Mouse (Mus musculus) CD4-positive helper T cell, adult 2 months (primary cell): ENCODE measurements around the gene Rgma.

Experiments
- DNase-seq: peaks from one replicate; pipeline ENCODE4 v3.0.0-alpha.2; 2012; ENCODE audit warnings: low read depth, missing footprints, low spot score

Gene Rgma

DNA sequence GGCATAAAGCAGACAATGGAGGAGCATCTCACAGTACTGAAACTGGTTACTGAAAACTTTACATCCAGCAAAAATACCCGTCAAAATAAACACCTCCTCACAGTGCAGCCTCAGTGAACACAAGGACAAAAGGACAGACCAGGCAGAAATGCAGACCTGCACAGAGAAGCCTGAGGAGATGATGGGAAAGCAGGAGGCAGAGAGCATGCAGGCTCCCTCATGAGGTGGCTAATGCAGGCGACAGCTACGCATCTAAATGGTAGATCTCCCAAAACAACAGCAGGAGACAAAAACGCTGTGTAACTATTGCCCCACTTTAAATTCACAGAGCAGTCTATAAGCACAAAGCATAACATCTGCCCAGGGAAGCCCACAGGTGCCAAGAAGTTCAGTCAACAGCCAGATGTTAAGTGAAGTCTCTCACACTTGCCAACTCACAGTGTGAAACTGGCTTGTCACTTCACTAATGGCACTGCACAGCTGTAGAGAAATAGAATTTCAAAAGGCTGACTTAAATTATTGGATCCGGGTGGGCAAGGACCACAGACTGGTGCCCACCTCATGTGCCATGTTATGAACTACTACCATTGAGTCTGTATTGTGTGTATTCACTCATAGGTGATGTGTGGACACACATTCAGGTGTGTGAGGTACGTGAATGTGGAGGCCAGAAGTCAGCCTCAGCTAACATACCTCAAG, 58.5 kb downstream of the Rgma start:
- no peak for DNase-seq

DNA sequence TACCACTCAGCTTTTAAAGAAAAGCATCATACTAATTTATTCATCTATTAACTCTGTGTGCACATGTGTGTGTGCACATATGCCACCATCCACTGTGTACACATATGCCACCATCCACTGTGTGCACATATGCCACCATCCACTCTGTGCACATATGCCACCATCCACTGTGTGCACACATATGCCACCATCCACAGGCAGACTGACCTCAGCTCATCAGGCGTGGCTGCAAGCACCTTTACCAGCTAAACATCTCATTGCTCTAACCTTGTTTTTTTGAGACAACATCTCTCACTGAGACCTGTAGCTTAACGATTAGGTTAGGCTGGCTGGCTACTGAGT, 59.0 kb downstream of the Rgma start:
- DNase-seq, result no peak

DNA sequence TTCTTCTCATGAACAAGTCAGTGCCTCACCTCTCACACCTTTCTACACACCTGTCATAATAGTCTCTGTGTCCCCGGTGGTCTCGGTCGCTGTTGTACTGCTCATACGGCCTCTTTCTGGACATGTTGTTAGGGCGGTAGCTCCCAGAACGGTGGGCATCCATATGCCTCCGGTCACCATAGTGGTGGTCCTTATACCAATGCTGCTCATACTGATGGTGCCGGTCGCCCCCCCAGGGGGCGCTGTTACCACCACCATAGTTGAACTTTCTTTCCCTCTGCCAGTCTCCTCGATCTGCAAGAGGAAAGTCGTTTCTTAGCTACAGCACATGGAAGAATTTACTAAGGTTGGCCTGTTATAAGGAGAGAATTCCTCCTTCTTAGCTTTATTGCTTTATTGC, 60.4 kb downstream of the Rgma start:
- DNase-seq, result peak; percentile 20

DNA sequence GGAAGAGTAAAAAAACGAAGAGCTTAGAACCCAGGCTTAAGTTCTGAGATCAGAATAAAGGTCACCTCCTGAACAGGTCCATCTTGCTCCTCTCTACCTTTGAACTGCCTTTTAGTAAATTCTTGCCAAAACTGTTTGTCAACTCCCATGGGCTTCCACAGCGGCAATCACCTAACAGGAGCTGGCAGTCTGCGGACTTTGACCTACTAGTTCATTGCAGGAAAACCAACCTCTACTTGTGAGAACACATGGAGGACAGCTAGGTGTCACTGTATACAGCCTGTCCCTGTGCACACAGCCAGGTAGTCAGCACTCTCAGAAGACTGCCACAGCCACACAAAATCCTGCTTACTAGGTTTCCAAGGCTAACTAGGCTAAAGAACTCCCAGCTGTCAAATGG, 66.5 kb downstream of the Rgma start:
- DNase-seq, result no peak

DNA sequence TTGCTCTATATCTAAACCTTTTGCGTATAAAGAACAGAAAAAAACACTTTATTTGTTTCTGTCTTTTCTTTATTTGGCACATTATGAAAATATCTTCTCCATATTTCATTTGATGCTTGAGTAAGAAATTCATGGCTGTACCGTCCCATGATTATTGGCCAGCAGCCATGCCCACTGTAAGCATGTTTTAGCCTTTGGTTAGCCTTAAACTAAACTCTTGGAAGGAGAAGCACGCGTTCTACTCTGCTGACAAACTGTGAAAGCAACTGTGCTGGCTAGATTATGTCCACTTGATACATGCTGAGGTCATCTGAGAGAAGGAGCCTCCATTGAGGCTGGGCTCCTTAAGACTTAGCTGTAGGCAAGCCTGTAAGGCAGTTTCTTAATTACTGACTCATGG, 66.9 kb downstream of the Rgma start:
- no peak for DNase-seq

DNA sequence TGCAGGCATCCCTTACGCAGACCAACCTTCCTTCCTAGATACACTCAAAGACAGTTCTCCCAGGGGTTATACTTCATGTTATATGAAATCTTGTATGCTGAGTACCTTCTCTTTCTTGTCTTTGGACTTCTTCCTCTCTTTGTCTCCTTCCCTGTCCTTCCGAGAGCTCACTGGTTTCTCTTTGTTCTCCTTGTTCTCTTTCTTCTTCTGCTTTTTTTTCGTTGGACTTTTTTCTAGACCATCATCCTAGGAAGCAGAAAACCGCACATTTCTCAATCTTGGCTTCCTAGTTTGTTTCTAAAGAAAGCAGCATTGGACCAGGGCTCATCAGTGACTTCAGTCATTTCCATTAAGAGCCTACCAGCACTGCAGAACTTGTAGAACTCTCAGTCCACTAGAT, 76.3 kb downstream of the Rgma start:
- DNase-seq, result no peak

DNA sequence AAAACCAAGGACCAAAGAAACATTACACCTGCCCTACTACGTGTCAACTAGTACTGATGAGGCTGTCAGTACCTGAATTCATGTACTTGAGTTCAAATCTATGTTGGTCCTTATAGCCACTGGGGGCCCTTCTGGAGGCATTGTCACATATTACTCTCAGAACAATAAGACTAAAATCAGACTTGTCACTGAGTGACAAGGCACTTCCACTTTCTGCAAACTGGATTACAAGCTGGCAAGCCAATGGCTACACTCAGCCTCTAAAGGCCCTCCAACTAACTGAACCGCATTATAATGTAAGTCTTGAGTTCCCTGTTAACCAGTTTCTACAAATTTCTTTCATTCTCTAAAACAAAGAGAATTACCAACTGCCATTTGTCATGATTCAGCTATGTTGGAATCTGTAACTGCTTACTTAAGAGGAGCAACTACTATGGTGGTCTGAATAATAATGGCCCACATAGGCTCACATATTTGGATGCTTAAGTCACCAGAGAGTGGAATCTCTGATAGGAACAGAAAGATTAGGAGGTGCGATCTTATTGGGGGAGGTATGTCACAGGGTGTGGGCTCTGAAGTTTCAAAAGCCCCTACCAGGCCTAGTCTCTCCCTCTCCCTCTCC, 77.0 kb downstream of the Rgma start:
- DNase-seq, result no peak

DNA sequence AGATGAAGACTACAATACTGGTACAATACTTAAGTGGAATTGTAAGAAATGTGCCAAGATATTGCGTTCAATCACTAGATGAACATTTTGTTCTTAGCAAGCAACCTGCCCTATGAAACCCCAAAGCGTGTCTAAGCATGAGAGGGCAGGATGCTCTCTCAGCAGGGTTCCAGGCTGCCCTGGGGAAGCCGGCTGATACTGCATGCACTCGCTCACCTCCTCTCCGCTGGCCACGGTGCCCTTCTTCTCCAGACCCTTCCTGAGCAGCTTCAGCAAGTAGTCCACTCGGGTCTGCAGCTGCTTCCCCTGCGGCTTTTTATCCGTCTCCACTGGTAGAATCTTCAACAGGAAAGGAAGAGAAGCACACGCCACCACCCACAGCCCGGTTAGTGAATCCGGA, 78.8 kb downstream of the Rgma start:
- DNase-seq, result no peak

DNA sequence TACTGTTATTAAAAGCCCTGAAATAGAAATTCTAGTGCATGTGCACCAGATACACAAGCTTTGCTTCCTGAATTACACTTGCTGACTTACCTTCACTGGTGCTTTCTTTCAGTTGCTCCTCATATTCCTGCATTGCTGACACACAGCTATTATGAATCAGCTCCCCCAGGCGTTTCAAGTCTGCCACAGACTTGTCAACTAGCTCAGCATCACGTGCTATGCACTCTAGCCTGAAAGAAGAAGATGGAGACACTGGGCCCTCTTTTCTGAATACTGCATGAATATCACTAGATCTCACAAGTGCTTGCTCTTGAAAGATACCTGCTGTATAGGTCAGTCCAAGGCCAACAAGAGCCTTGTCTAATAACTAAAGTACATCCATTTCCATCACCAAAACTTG, 88.2 kb downstream of the Rgma start:
- no peak for DNase-seq

DNA sequence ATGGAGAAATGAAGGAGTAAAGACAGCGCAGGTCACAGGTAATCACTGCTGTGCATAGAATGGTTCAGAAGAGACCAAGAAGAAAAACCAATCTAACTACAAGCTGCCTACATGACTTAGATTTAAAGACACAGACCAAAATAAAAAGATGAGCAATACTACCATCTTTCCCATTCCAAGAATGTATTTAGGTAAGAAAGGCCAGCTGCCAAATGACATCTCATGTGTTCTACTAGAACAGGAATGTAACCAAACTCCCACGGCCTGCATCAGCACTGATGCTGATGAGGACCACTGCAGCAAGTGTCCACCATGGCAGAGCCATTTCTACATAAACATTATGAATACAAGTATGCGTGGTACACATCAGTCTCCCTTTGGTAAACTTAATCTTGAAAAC, 92.4 kb downstream of the Rgma start:
- no peak for DNase-seq
